Mouse (Mus musculus) kidney, adult 2 months (tissue): ENCODE data around the gene Sec22a.

ENCODE experiments used
- CTCF ChIP-seq: fragments of 200-500 bp; conservative IDR thresholded peaks from 2 replicates; pipeline ENCODE4 v1.5.1; 2011; ENCODE audit warnings: low read depth, mild to moderate bottlenecking, control low read depth, low read length, moderate library complexity, mixed read lengths; ENCODE audit not compliant: insufficient read depth, insufficient read length
- POLR2A ChIP-seq: fragments of 200-500 bp; IDR thresholded peaks from one replicate; pipeline ENCODE4 v1.6.1; 2011; ENCODE audit warnings: low read depth, low read length, control low read depth

GRCm38 (mm10) chr16:35306631-35307030 is 57.1 kb downstream of the Sec22a start:
- TF ChIP-seq CTCF (no peak), POLR2A (no peak)
